Mouse (Mus musculus) kidney, adult 9 months (tissue): Measurements from ENCODE around the gene Mki67.

ENCODE experiments used
- DNase-seq: peaks from one replicate; pipeline ENCODE4 v3.0.0; 2022

Gene Mki67

GRCm38 (mm10) chr7:135664211-135664610, 52.0 kb downstream of the Mki67 start:
- DNase-seq = no peak

GRCm38 (mm10) chr7:135660314-135660713, 55.8 kb downstream of the Mki67 start:
- DNase-seq = no peak

GRCm38 (mm10) chr7:135659314-135659935, 56.7 kb downstream of the Mki67 start:
- no peak for DNase-seq

- DNase-seq = no peak
These were observed 58.0 kb downstream of the Mki67 start for GRCm38 (mm10) chr7:135658150-135658549.

GRCm38 (mm10) chr7:135655113-135655512, 61.0 kb downstream of the Mki67 start:
- DNase-seq = no peak

- DNase-seq = no peak
These were observed 61.9 kb downstream of the Mki67 start for GRCm38 (mm10) chr7:135654288-135654687.

GRCm38 (mm10) chr7:135653601-135654000, 62.6 kb downstream of the Mki67 start:
- DNase-seq = no peak

- no peak for DNase-seq
These were observed 63.4 kb downstream of the Mki67 start for GRCm38 (mm10) chr7:135652781-135653180.

GRCm38 (mm10) chr7:135651831-135652511, 64.2 kb downstream of the Mki67 start:
- DNase-seq = peak; percentile 9

GRCm38 (mm10) chr7:135650061-135650460, 66.1 kb downstream of the Mki67 start:
- no peak for DNase-seq

- no peak for DNase-seq
These were observed 66.9 kb downstream of the Mki67 start for GRCm38 (mm10) chr7:135649306-135649705.

GRCm38 (mm10) chr7:135648821-135649220, 67.3 kb downstream of the Mki67 start:
- DNase-seq = no peak

GRCm38 (mm10) chr7:135646976-135647375, 69.2 kb downstream of the Mki67 start:
- no peak for DNase-seq

- no peak for DNase-seq
These were observed 71.7 kb downstream of the Mki67 start for GRCm38 (mm10) chr7:135644452-135644851.

GRCm38 (mm10) chr7:135641698-135642507, 74.3 kb downstream of the Mki67 start:
- DNase-seq = peak; percentile 30
